Mouse (Mus musculus) G1E (cell line): ENCODE measurements around the gene Pabpc1l. TPM values are rescaled to one million over a fixed set of nuclear protein-coding genes. Genes with fewer than 3 reads are reported as not detected.

Source experiments
- ATAC-seq: 2 replicates; pipeline ENCODE4 v1.8.0; 2016; ENCODE audit warnings: mild to moderate bottlenecking; ENCODE audit not compliant: insufficient number of reproducible peaks, poor library complexity, low FRiP score, severe bottlenecking; ENCODE audit errors: extremely low read depth
- DNase-seq: peaks from one replicate; pipeline ENCODE4 v3.0.0; 2012; ENCODE audit warnings: low spot score
- H3K27me3 ChIP-seq: 2 replicates; pipeline ENCODE4 v1.6.1; 2012; ENCODE audit warnings: mild to moderate bottlenecking, low read length, inconsistent platforms; ENCODE audit not compliant: insufficient read depth
- H3K36me3 ChIP-seq: replicated peaks from 2 replicates; pipeline ENCODE3; 2012; ENCODE audit warnings: mild to moderate bottlenecking, inconsistent platforms
- H3K4me1 ChIP-seq: 2 replicates; pipeline ENCODE4 v1.6.1; 2012; ENCODE audit warnings: low read depth, low read length, inconsistent platforms, mixed read lengths; ENCODE audit not compliant: insufficient read depth
- H3K4me3 ChIP-seq: 2 replicates; pipeline ENCODE4 v1.5.1; 2012; ENCODE audit warnings: low read depth, mild to moderate bottlenecking, inconsistent platforms, low read length, moderate library complexity, mixed read lengths
- H3K9me3 ChIP-seq: replicated peaks from 2 replicates; pipeline ENCODE4 v1.6.1; 2012; ENCODE audit warnings: inconsistent platforms
- CTCF ChIP-seq: IDR thresholded peaks from 2 replicates; pipeline ENCODE4 v1.5.1; 2012; ENCODE audit warnings: low read depth, low read length, inconsistent platforms, mixed read lengths
- GATA1 ChIP-seq: IDR thresholded peaks from 2 replicates; pipeline ENCODE4 v1.6.1; 2012; ENCODE audit warnings: borderline replicate concordance, low read length, inconsistent platforms, mixed read lengths
- GATA2 ChIP-seq: IDR thresholded peaks from 2 replicates; pipeline ENCODE4 v1.6.1; 2012; ENCODE audit warnings: low read depth, low read length, inconsistent platforms, borderline replicate concordance
- POLR2AphosphoS5 ChIP-seq: IDR thresholded peaks from 2 replicates; pipeline ENCODE4 v1.6.1; 2012; ENCODE audit warnings: low read depth, low read length, inconsistent platforms; ENCODE audit not compliant: insufficient replicate concordance
- TAL1 ChIP-seq: conservative IDR thresholded peaks from 2 replicates; pipeline ENCODE4 v1.6.1; 2012; ENCODE audit warnings: low read depth, low read length, inconsistent platforms, mixed read lengths
- polyA plus RNA-seq: library from polyadenylated mRNA; stranded (reverse); fragments of >175 nt; gene quantifications from 2 replicates; pipeline ENCODE4 v1.2.3, GENCODE M21; 2012
- total RNA-seq, 2 experiments: library from RNA; stranded (forward) in 1 of 2; stranded (reverse) in 1 of 2; fragments of 200-1000 nt in 1 of 2; fragments of >200 nt in 1 of 2; fragmentation: Nextera tagmentation in 1 of 2; gene quantifications; 2 replicates each; pipeline ENCODE4 v1.2.3; 2014 to 2017

The Pabpc1l gene
- total and polyA plus RNA-seq, 3 experiments = 0.07 to 0.44 TPM; not detected in 1

- no peaks in the 10 kb centered on the region for H3K9me3 ChIP-seq
- H3K4me3 ChIP-seq = no peak overlapping the region
- peaks cover 35% of the 10 kb centered on the region for H3K36me3 ChIP-seq
- ATAC-seq (no peak), DNase-seq (no peak)
- H3K27me3 ChIP-seq = peaks cover 17% of the 10 kb centered on the region
- no peaks in the 10 kb centered on the region for H3K4me1 ChIP-seq
- TF ChIP-seq CTCF (no peak), TAL1 (no peak), GATA1 (no peak), POLR2AphosphoS5 (no peak), GATA2 (no peak)
Measured at GRCm38 (mm10) chr2:164022104-164022503, 3.1 kb upstream of the Pabpc1l start.

DNA sequence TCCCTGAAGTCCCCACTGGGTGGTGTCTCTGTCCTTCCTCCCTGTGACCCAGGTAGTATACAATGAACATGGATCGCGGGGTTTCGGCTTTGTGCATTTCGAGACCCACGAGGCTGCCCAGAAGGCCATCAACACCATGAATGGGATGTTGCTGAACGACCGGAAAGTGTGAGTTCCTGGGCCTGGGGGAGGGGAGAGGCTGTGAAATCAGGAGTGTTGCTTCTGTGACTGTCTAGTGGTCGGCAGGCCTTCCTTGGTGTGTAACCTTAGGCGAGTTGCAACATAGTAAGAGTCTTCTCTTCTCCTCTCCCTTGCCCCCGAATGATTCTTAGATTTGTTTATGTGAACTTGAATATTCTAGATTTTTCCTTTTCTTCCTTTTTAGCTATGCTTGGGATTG lies 5.9 kb downstream of the Pabpc1l start:
- no peak for DNase-seq
- no peak for TF ChIP-seq POLR2AphosphoS5
- TF ChIP-seq GATA1 = no peak
- no peak for TF ChIP-seq TAL1
- no peak for TF ChIP-seq CTCF
- no peak for TF ChIP-seq GATA2
- Histone ChIP-seq H3K27me3 (peaks cover 21% of the 10 kb centered on the region), H3K36me3 (no peaks in the 10 kb centered on the region), H3K4me3 (no peak overlapping the region), H3K9me3 (0 out of 2 replicates have a peak, but pooled peaks cover 4% of the 10 kb centered on the region), H3K4me1 (no peaks in the 10 kb centered on the region)
- ATAC-seq = no peak

GRCm38 (mm10) chr2:164032973-164033372 lies 7.7 kb downstream of the Pabpc1l start:
- H3K36me3 ChIP-seq = no peaks in the 10 kb centered on the region

DNA sequence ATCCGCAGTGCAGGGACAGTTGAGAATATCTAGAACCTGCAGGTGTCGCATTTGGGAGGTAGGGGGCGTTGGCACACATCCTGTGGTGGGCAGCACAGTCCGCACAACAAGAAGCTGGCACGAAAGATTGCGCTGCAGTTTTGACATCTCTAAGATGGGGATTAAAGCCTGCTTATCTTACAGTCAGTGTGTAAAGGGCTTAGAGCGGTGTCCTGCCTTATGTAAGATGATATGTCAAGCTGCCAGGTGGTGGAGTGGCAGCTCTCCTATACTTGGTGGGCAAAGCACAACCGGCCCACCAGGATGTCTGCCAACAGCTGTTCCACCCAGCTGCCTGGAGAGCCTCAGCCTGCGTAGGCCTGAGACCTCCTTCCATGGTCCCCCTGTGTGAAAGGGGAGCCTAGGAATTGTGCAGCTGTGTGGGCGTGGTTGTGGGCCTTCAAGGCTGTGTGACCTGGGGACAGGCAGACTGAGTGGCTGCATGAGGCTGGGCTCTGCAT lies 11.3 kb downstream of the Pabpc1l start:
- H3K4me1 ChIP-seq = no peaks in the 10 kb centered on the region; the same call in 1 of the 2 replicates
- TF ChIP-seq POLR2AphosphoS5 (no peak), CTCF (no peak)
- ATAC-seq = no peak
- no peaks in the 10 kb centered on the region for H3K36me3 ChIP-seq
- H3K9me3 ChIP-seq = 0 out of 2 replicates have a peak, but pooled peaks cover 4% of the 10 kb centered on the region
- no peak for DNase-seq
- no peak overlapping the region for H3K4me3 ChIP-seq
- peaks cover 20% of the 10 kb centered on the region for H3K27me3 ChIP-seq

More at GRCm38 (mm10) chr2:164032973-164033372, 7.7 kb downstream of the Pabpc1l start:
- TF ChIP-seq GATA1 (no peak), GATA2 (no peak), POLR2AphosphoS5 (no peak), TAL1 (no peak), CTCF (no peak)
- H3K4me3 ChIP-seq = no peak overlapping the region
- ATAC-seq (no peak), DNase-seq (no peak)
- peaks cover 16% of the 10 kb centered on the region for H3K27me3 ChIP-seq
- H3K4me1 ChIP-seq = no peaks in the 10 kb centered on the region
- 0 out of 2 replicates have a peak, but pooled peaks cover 4% of the 10 kb centered on the region for H3K9me3 ChIP-seq

- TF ChIP-seq POLR2AphosphoS5 = peak; percentile 91; the same call in 1 of the 2 replicates
- TF ChIP-seq CTCF = no peak
- TF ChIP-seq GATA2 = no peak
- Histone ChIP-seq H3K36me3 (no peaks in the 10 kb centered on the region), H3K27me3 (peaks cover 18% of the 10 kb centered on the region), H3K9me3 (no peaks in the 10 kb centered on the region), H3K4me1 (no peaks in the 10 kb centered on the region; the same call in 1 of the 2 replicates), H3K4me3 (peak overlapping the region; percentile 3; the same call in 1 of the 2 replicates)
- no peak for ATAC-seq
- no peak for DNase-seq
Measured at GRCm38 (mm10) chr2:164038407-164039028, 13.3 kb downstream of the Pabpc1l start.

DNA sequence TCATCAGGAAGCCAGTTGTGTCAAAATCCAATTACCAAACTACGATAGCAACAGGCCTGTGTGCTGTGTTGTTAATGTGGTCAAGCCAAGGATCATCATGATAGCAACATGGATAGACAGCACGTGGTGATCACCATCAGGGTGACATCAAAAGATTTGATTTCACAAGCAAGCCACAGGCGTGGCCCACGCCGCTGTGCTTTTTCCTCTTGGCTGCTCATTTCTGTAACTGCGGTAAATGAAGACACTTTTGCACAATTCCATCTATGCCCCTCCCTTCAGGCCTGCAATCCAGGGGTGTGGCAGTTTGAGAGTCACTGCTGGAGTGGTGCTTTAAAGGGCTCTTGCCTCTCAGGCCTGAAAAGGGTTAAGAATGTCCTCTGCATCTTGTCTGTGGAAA lies 15.7 kb downstream of the Pabpc1l start:
- Histone ChIP-seq H3K27me3 (peaks cover 16% of the 10 kb centered on the region), H3K4me3 (no peak overlapping the region), H3K4me1 (no peaks in the 10 kb centered on the region; the same call in 1 of the 2 replicates), H3K9me3 (no peaks in the 10 kb centered on the region), H3K36me3 (no peaks in the 10 kb centered on the region)
- DNase-seq (no peak), ATAC-seq (no peak)
- no peak for TF ChIP-seq TAL1
- no peak for TF ChIP-seq GATA1
- TF ChIP-seq POLR2AphosphoS5 = no peak
- no peak for TF ChIP-seq GATA2
- TF ChIP-seq CTCF = no peak
